Mouse (Mus musculus) myocyte (in vitro differentiated cells): ENCODE measurements at regions not wholly inside any gene's neighbourhood (a gene's known extent, or its start where the extent isn't known, plus 50 kb on each side); places are given as distances from the start of the nearest gene placed in this dataset.

Source experiments
- H3K27me3 ChIP-seq: one replicate; pipeline ENCODE4 v1.6.1; 2011; ENCODE audit not compliant: control insufficient read depth, insufficient read depth, insufficient read length
- H3K36me3 ChIP-seq: one replicate; pipeline ENCODE4 v1.6.1; 2011; ENCODE audit not compliant: control insufficient read depth, insufficient read depth
- H3K4me2 ChIP-seq: one replicate; pipeline ENCODE4 v1.6.1; 2011; ENCODE audit warnings: low read depth, control low read depth
- H3K4me3 ChIP-seq: one replicate; pipeline ENCODE4 v1.5.1; 2011; ENCODE audit warnings: mild to moderate bottlenecking, control low read depth, moderate library complexity
- H3K79me2 ChIP-seq: one replicate; pipeline ENCODE4 v1.6.1; 2011; ENCODE audit not compliant: control insufficient read depth, insufficient read depth
- H3ac ChIP-seq: one replicate; pipeline ENCODE4 v1.6.1; 2011; ENCODE audit not compliant: control insufficient read depth, insufficient read length
- CEBPB ChIP-seq: IDR thresholded peaks from 2 replicates; pipeline ENCODE4 v1.6.1; 2011; ENCODE audit warnings: mild to moderate bottlenecking, moderate library complexity; ENCODE audit not compliant: poor library complexity, insufficient read depth, severe bottlenecking
- E2F4 ChIP-seq: IDR thresholded peaks from one replicate; pipeline ENCODE4 v1.6.1; 2011; ENCODE audit warnings: mild to moderate bottlenecking, control low read depth, moderate library complexity; ENCODE audit not compliant: insufficient read depth
- MAX ChIP-seq: IDR thresholded peaks from one replicate; pipeline ENCODE4 v1.6.1; 2011; ENCODE audit warnings: low read depth, mild to moderate bottlenecking, control low read depth
- MYOD1 ChIP-seq, 3 experiments: IDR thresholded peaks; one replicate each; pipeline ENCODE4 v1.6.1; 2011; ENCODE audit warnings: control low read depth in 2 of 3, low read depth in 2 of 3, mild to moderate bottlenecking in 2 of 3, moderate library complexity in 1 of 3; ENCODE audit not compliant: insufficient read length in 2 of 3, control insufficient read depth in 1 of 3
- MYOG ChIP-seq, 3 experiments: IDR thresholded peaks; one replicate each; pipeline ENCODE4 v1.6.1; 2011; ENCODE audit warnings: control low read depth in 2 of 3, low read depth in 2 of 3, mild to moderate bottlenecking in 2 of 3; ENCODE audit not compliant: insufficient read length in 2 of 3, control insufficient read depth in 1 of 3, insufficient read depth in 1 of 3
- POLR2A ChIP-seq: IDR thresholded peaks from one replicate; pipeline ENCODE4 v1.6.1; 2011; ENCODE audit warnings: low read depth, mild to moderate bottlenecking, control low read depth, moderate library complexity; ENCODE audit not compliant: insufficient read length
- POLR2AphosphoS2 ChIP-seq: IDR thresholded peaks from one replicate; pipeline ENCODE4 v1.6.1; 2011; ENCODE audit warnings: low read depth, control low read depth; ENCODE audit not compliant: insufficient read length
- REST ChIP-seq: IDR thresholded peaks from one replicate; pipeline ENCODE4 v1.6.1; 2011; ENCODE audit warnings: mild to moderate bottlenecking, control low read depth, moderate library complexity; ENCODE audit not compliant: insufficient read depth, insufficient read length
- SRF ChIP-seq: IDR thresholded peaks from one replicate; pipeline ENCODE4 v1.6.1; 2011; ENCODE audit warnings: low read depth; ENCODE audit not compliant: control insufficient read depth, insufficient read length
- TCF12 ChIP-seq: IDR thresholded peaks from one replicate; pipeline ENCODE4 v1.6.1; 2011; ENCODE audit warnings: mild to moderate bottlenecking, control low read depth; ENCODE audit not compliant: poor library complexity, insufficient read depth, severe bottlenecking
- TCF3 ChIP-seq: IDR thresholded peaks from one replicate; pipeline ENCODE4 v1.6.1; 2011; ENCODE audit warnings: low read depth, control low read depth; ENCODE audit not compliant: insufficient read length
- USF1 ChIP-seq: IDR thresholded peaks from one replicate; pipeline ENCODE4 v1.6.1; 2011; ENCODE audit warnings: low read depth, mild to moderate bottlenecking, control low read depth, moderate library complexity

DNA sequence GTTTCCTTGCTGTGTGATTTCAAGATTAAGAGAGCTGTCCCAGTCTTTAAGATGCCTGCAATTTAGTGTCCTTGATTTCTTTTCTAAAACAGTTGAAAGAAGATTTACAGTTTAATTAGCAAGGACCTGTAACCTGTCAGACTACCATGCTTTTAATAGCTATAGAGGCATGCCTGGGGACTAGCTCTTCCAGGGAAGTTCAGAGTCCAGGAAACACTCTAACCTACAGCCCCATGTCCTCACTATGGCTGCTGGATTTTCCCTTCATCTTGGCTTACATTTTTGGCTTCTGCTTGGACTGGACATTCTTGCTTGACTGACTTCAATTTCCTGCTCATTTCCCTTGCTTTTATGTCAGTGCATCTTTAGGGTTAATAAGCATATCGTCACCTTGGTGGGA, 61.7 kb upstream of the Mtpn start:
- Histone ChIP-seq H3K4me3 (no peak overlapping the region), H3K79me2 (no peaks in the 10 kb centered on the region), H3K27me3 (peaks cover 5% of the 10 kb centered on the region), H3K36me3 (no peaks in the 10 kb centered on the region), H3ac (no peak overlapping the region), H3K4me2 (no peak overlapping the region)
- TF ChIP-seq POLR2A (no peak), E2F4 (no peak), REST (no peak), TCF12 (no peak), MAX (no peak), POLR2AphosphoS2 (no peak), MYOG (IDR thresholded peaks at IDR 0.05; ENCODE audit: control insufficient read depth in 1 of 3, insufficient read depth in 1 of 3, insufficient read length in 2 of 3, low read depth in 2 of 3) (no peak), TCF3 (no peak), CEBPB (no peak), MYOD1 (IDR thresholded peaks at IDR 0.05; ENCODE audit: control insufficient read depth in 1 of 3, insufficient read length in 2 of 3, low read depth in 2 of 3) (no peak)

DNA sequence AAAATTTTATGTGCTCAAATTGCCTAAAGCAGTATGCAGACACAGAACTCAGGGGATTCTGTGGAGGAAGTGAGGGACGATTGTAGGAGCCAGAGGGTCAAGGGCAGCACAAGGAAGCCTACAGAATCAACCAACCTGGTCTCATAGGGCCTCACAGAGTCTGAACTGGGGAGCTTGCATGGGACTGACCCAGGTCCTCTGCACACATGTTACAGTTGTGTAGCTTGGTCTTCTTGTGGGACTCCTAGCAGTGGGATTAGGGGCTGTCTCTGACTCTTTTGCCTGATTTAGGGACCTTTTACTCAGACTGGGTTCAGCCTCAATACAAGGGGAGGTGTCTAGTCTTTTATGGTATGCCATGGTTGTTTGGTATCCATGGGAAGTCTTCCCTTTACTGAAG, 60.2 kb upstream of the Mtpn start:
- no peak overlapping the region for H3K4me2 ChIP-seq
- H3K79me2 ChIP-seq, result no peaks in the 10 kb centered on the region
- H3K36me3 ChIP-seq, result no peaks in the 10 kb centered on the region
- no peak overlapping the region for H3K4me3 ChIP-seq
- no peak for TF ChIP-seq TCF12
- TF ChIP-seq E2F4, result no peak
- TF ChIP-seq CEBPB, result no peak
- TF ChIP-seq MYOG (IDR thresholded peaks at IDR 0.05; ENCODE audit: control insufficient read depth in 1 of 3, insufficient read depth in 1 of 3, insufficient read length in 2 of 3, low read depth in 2 of 3), result no peak
- no peak for TF ChIP-seq MAX
- TF ChIP-seq SRF, result no peak
- TF ChIP-seq POLR2A, result no peak
- no peak for TF ChIP-seq TCF3
- TF ChIP-seq USF1, result no peak
- TF ChIP-seq MYOD1 (IDR thresholded peaks at IDR 0.05; ENCODE audit: control insufficient read depth in 1 of 3, insufficient read length in 2 of 3, low read depth in 2 of 3), result no peak
- no peak for TF ChIP-seq POLR2AphosphoS2
- TF ChIP-seq REST, result no peak
- no peak overlapping the region for H3ac ChIP-seq
- peaks cover 5% of the 10 kb centered on the region for H3K27me3 ChIP-seq

DNA sequence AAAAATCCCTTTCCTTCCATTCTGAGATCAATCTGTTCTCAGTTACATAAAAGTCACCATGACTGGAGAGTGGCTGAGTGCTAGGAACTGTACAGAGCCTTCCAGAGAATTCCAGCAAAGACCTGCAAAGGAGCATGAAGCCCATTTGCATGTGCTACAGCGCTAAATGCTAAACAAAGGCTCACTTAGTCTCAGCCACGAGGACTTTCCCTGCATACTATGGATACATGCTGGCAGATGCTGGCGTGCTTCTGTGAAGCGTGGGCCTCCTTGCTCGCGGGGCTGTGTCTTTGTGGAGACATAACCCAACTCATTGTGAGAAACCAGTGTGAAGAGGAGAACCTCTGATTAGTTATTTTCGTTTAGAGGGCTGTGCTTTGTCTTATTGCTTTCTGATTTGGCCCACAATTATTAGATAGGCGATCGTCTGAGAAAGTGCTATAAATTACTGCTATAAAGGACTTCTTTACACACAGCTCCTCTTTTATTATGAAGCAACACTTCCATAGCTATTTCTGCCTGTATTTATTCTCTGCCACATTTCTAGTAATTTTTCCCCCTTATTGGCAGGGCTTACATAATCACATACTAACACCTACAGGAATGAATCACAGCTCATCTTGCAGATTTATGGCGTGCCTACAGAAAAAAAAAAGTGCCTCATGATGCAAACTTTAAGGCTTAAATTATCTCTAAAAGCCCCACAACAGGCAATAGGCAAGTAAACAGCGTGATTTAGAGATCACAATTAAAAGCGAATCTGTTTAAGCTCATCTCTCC, 58.9 kb upstream of the Mtpn start:
- Histone ChIP-seq H3K79me2 (no peaks in the 10 kb centered on the region), H3K27me3 (peaks cover 5% of the 10 kb centered on the region), H3K4me2 (no peak overlapping the region), H3K36me3 (no peaks in the 10 kb centered on the region), H3ac (no peak overlapping the region), H3K4me3 (no peak overlapping the region)
- TF ChIP-seq TCF12 (no peak), MAX (no peak), REST (no peak), TCF3 (no peak), E2F4 (no peak), USF1 (no peak), MYOD1 (IDR thresholded peaks at IDR 0.05; ENCODE audit: control insufficient read depth in 1 of 3, insufficient read length in 2 of 3, low read depth in 2 of 3) (no peak), SRF (no peak), POLR2AphosphoS2 (no peak), MYOG (IDR thresholded peaks at IDR 0.05; ENCODE audit: control insufficient read depth in 1 of 3, insufficient read depth in 1 of 3, insufficient read length in 2 of 3, low read depth in 2 of 3) (no peak), POLR2A (no peak), CEBPB (no peak)

DNA sequence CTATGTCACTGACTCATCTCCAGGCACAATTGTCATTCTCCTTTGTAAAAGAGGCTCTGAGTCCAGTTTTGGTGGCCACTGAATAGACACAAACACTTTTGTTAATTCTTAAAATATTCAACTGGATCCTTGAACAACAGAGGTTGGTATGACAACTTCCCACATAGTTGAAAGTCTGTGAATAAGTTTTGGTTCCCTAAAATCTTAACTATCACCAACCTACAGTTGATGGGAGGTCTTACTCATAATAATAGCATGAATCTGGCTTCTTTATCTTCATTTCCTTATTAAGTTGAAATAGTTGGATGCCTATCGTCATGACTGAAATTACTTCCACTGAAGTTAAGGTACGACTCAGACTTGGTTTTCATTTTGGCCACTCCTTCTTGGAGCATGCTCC, 55.3 kb upstream of the Mtpn start:
- no peak overlapping the region for H3ac ChIP-seq
- H3K36me3 ChIP-seq, result no peaks in the 10 kb centered on the region
- H3K4me3 ChIP-seq, result no peak overlapping the region
- H3K79me2 ChIP-seq, result no peaks in the 10 kb centered on the region
- H3K4me2 ChIP-seq, result no peak overlapping the region
- H3K27me3 ChIP-seq, result no peaks in the 10 kb centered on the region
- no peak for TF ChIP-seq SRF
- no peak for TF ChIP-seq TCF3
- TF ChIP-seq REST, result no peak
- TF ChIP-seq CEBPB, result no peak
- TF ChIP-seq MAX, result no peak
- TF ChIP-seq MYOG (IDR thresholded peaks at IDR 0.05; ENCODE audit: control insufficient read depth in 1 of 3, insufficient read depth in 1 of 3, insufficient read length in 2 of 3, low read depth in 2 of 3), result no peak
- TF ChIP-seq E2F4, result no peak

DNA sequence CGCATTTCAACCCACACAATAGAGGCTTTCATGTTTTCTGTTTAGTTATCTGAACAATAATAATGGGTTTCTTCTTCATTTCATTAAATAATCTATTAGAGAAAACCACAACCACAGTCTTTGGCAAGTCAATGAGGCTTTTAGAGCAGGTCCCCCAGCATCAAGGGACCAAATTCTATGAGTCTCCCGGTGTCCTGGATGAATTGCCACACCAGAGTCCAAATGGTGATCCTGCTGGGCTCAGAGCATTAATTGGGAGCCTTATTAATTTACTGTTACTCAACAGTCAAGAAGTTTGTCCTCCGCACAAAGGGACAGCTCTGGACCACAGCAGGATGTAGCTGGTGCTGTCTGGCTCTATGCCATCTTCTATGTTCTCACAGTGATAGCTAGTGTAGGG, 52.5 kb upstream of the Mtpn start:
- no peak overlapping the region for H3ac ChIP-seq
- no peaks in the 10 kb centered on the region for H3K79me2 ChIP-seq
- no peak overlapping the region for H3K4me3 ChIP-seq
- TF ChIP-seq TCF3 (no peak), USF1 (no peak), MAX (no peak), TCF12 (no peak), POLR2AphosphoS2 (no peak), REST (no peak), MYOG (IDR thresholded peaks at IDR 0.05; ENCODE audit: control insufficient read depth in 1 of 3, insufficient read depth in 1 of 3, insufficient read length in 2 of 3, low read depth in 2 of 3) (no peak)
- H3K36me3 ChIP-seq, result no peaks in the 10 kb centered on the region
- H3K27me3 ChIP-seq, result no peaks in the 10 kb centered on the region
- H3K4me2 ChIP-seq, result no peak overlapping the region
